Mouse (Mus musculus) heart, adult 2 months (tissue): ENCODE measurements around the gene Sipa1l1.

ENCODE experiments used
- CTCF ChIP-seq: fragments of 200-600 bp; IDR thresholded peaks from 2 replicates; pipeline ENCODE4 v1.8.1; 2022; ENCODE audit warnings: antibody characterized with exemption, mild to moderate bottlenecking, moderate library complexity
- POLR2A ChIP-seq: fragments of 200-500 bp; IDR thresholded peaks from 2 replicates; pipeline ENCODE4 v1.6.1; 2011; ENCODE audit warnings: mild to moderate bottlenecking, low read depth, low read length, control low read depth; ENCODE audit not compliant: insufficient read depth

- TF ChIP-seq POLR2A = no peak
- no peak for TF ChIP-seq CTCF
These were observed 76.1 kb downstream of the Sipa1l1 start for GRCm38 (mm10) chr12:82245219-82245618.
